Mouse (Mus musculus): ENCODE measurements around the gene BC107364. TPM values are rescaled to one million over a fixed set of nuclear protein-coding genes. Genes with fewer than 3 reads are reported as not detected.
A peak's percentile ranks its signal among the peaks of the same experiment; 100 is the strongest.
"Not testable (repeated sequence)": the region's sequence is repeated elsewhere in the genome, so short reads cannot be mapped to it uniquely, and the experiment has no call there.

BC107364 gene
- polyA plus RNA-seq, 1 experiment from 2014 or later, result not detected

DNA sequence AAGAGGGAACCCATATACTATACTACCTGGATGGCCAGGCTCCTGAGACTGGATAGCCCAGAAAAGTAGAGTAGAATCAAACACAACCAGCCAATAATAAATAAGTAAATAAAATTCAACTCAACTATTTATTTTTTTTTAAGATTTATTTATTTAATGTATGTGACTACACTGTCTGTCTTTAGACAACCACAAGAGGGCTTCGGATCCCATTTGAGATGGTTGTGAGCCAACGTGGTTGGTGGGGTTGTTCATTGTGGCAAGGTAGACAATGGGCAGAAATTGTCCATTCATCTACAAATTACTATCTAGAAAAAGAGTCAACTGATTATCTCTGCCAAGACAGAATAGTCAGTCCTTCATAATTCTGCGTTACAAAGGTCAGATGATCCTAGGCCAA lies 40.3 kb downstream of the BC107364 start:
- H3K4me1 ChIP-seq (replicated peaks; ENCODE audit: control insufficient read depth, insufficient read depth, low read length), result peaks cover 8% of the 10 kb centered on the region; the same call in 1 of the 2 replicates
- WGBS, result 74% methylated on average over 3 of the region's 3 CpGs
- peaks cover 34% of the 10 kb centered on the region for H3K27me3 ChIP-seq (replicated peaks; ENCODE audit: control insufficient read depth, insufficient read depth, low read length)
- H3K9ac ChIP-seq (replicated peaks; ENCODE audit: low read depth, low read length), result no peak overlapping the region
- H3K4me3 ChIP-seq (replicated peaks; ENCODE audit: low read length), result no peak overlapping the region
- no peaks in the 10 kb centered on the region for H3K36me3 ChIP-seq (ENCODE audit: control insufficient read depth, insufficient read depth)
- no peak for ATAC-seq
- H3K9me3 ChIP-seq (ENCODE audit: control insufficient read depth, low read length), result no peaks in the 10 kb centered on the region
- H3K27ac ChIP-seq (ENCODE audit: low read length), result no peak overlapping the region
- H3K4me2 ChIP-seq (ENCODE audit: low read length), result no peak overlapping the region

DNA sequence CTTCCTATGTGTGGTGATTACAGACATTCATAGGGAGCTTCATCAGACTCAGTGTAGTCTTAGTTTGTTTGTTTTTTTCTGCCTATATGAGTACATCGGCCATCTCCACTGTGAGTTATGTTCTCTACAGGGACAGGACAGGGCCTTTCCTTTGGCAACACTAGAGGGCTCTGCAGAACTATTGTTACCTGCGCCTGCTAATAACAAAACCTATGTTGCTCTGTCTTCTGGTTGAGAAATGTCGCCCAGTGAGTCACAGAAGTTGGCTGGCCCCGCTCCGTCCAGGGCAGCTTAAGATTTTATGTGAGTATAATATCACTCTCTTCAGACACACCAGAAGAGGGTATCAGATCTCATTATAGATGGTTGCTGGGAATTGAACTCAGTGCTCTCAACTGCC lies 41.1 kb downstream of the BC107364 start:
- Histone ChIP-seq H3K4me2 (ENCODE audit: low read length) (no peak overlapping the region), H3K36me3 (ENCODE audit: control insufficient read depth, insufficient read depth) (no peaks in the 10 kb centered on the region), H3K27me3 (replicated peaks; ENCODE audit: control insufficient read depth, insufficient read depth, low read length) (peaks cover 40% of the 10 kb centered on the region), H3K27ac (ENCODE audit: low read length) (no peak overlapping the region), H3K9ac (replicated peaks; ENCODE audit: low read depth, low read length) (no peak overlapping the region), H3K4me3 (replicated peaks; ENCODE audit: low read length) (no peak overlapping the region), H3K4me1 (replicated peaks; ENCODE audit: control insufficient read depth, insufficient read depth, low read length) (peaks cover 8% of the 10 kb centered on the region; the same call in 1 of the 2 replicates), H3K9me3 (ENCODE audit: control insufficient read depth, low read length) (no peaks in the 10 kb centered on the region)
- WGBS, result 85% methylated on average over 5 of the region's 5 CpGs
- ATAC-seq, result no peak

DNA sequence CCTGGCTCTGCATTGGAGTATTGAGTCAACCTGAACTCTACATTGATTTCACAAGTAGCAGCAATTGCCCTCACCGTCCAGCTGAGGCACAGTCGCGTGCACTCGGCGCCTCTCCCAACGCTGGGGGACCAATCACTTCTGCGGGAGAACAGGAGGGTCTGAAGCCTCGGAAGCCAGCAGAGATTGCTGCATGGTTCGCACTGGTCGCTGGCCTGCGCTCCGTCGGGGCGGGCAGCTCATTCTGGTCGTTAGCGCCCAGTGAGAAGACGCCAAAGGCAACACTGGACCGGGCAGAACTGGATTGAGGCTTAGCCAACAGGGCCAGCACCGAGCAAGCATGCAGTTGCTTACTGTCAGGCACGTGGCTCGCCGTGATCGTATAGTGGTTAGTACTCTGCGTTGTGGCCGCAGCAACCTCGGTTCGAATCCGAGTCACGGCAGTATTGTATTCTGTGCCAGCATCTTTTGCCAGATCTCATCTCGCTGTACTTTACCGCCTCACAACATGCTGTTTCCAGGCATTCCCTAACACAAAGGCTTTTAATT lies 42.3 kb downstream of the BC107364 start:
- H3K4me2 ChIP-seq (ENCODE audit: low read length), result no peak overlapping the region
- no peak overlapping the region for H3K27ac ChIP-seq (ENCODE audit: low read length)
- no peak overlapping the region for H3K4me3 ChIP-seq (replicated peaks; ENCODE audit: low read length)
- no peak overlapping the region for H3K9ac ChIP-seq (replicated peaks; ENCODE audit: low read depth, low read length)
- WGBS, result 7% methylated on average over 31 of the region's 31 CpGs
- H3K27me3 ChIP-seq (replicated peaks; ENCODE audit: control insufficient read depth, insufficient read depth, low read length), result peaks cover 51% of the 10 kb centered on the region
- ATAC-seq, result no peak
- no peaks in the 10 kb centered on the region for H3K9me3 ChIP-seq (ENCODE audit: control insufficient read depth, low read length)
- peaks cover 5% of the 10 kb centered on the region; the same call in 1 of the 2 replicates for H3K4me1 ChIP-seq (replicated peaks; ENCODE audit: control insufficient read depth, insufficient read depth, low read length)
- no peaks in the 10 kb centered on the region for H3K36me3 ChIP-seq (ENCODE audit: control insufficient read depth, insufficient read depth)

DNA sequence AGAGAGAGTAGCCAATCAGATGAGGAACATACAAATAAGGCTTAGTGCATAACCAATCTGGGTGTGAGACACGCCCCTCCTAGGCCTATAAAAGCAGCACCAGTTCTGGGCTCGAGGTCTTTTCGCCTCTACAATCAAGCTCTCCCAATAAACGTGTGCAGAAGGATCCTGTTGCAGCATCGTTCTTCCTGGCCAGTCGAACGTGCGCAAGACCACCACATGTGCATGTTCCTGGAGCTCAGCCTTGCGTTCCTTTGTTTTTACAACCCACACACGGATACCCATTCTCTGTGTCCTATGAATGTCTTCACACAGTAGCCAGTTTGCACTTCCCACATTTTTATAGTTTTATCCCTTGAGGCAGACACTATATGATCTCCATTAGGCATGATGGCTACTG lies 44.0 kb downstream of the BC107364 start:
- not testable (repeated sequence) for H3K4me3 ChIP-seq (replicated peaks; ENCODE audit: low read length); H3K9me3 ChIP-seq (ENCODE audit: control insufficient read depth, low read length); H3K27ac ChIP-seq (ENCODE audit: low read length); H3K4me2 ChIP-seq (ENCODE audit: low read length); H3K4me1 ChIP-seq (replicated peaks; ENCODE audit: control insufficient read depth, insufficient read depth, low read length); H3K36me3 ChIP-seq (ENCODE audit: control insufficient read depth, insufficient read depth); H3K9ac ChIP-seq (replicated peaks; ENCODE audit: low read depth, low read length); ATAC-seq
- 98% methylated on average over 7 of the region's 10 CpGs for WGBS
- peaks cover 67% of the 10 kb centered on the region for H3K27me3 ChIP-seq (replicated peaks; ENCODE audit: control insufficient read depth, insufficient read depth, low read length)

DNA sequence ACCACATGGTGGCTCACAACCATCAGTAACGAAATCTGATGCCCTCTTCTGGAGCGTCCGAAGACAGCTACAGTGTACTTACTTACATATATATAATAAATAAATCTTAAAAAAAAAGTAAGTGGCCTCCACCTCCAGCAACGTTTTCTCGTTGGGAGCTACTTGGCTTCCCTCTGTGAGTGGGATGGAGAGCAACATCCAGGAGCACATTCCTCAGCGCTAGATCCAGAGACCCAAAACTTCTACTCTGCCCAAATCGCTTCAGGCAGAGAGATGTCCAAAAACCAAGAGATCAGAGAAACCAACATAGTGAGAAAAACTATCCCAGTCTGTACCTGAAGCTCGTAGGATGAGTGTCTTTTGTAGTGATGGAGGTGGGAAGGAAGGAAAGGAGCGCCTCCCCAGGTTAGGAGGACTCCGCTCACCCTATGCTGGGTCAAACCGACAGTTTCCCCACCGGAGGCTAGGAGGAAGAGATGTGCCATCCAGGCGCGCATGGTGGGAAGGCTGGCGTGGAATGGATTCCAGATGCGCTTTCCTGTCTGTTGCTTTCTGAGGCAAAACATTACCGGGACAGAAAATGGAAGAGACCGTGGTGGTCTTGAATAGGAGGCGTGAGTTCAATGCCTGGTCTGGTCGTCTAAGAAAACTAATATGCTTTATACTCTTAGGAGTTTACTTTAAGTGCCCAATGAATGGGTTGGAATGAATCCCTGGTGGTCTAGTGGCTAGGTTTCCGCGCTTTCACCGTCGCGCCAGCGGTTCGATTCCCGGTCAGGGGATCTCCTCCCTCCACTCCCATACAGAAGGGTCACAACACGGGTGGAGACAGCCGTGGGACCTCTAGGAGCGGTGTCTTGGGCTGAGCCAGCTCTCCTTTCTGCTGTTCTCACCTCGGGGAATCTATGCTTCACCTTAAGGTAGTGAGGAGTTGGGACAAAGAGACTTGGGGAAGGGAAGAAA lies 46.3 kb downstream of the BC107364 start:
- Histone ChIP-seq H3K36me3 (ENCODE audit: control insufficient read depth, insufficient read depth) (no peaks in the 10 kb centered on the region), H3K27ac (ENCODE audit: low read length) (no peak overlapping the region), H3K4me1 (replicated peaks; ENCODE audit: control insufficient read depth, insufficient read depth, low read length) (peaks cover 8% of the 10 kb centered on the region), H3K9me3 (ENCODE audit: control insufficient read depth, low read length) (no peaks in the 10 kb centered on the region), H3K27me3 (replicated peaks; ENCODE audit: control insufficient read depth, insufficient read depth, low read length) (peaks cover 79% of the 10 kb centered on the region), H3K9ac (replicated peaks; ENCODE audit: low read depth, low read length) (no peak overlapping the region), H3K4me3 (replicated peaks; ENCODE audit: low read length) (no peak overlapping the region), H3K4me2 (ENCODE audit: low read length) (no peak overlapping the region)
- 67% methylated on average over 32 of the region's 32 CpGs for WGBS
- no peak for ATAC-seq

DNA sequence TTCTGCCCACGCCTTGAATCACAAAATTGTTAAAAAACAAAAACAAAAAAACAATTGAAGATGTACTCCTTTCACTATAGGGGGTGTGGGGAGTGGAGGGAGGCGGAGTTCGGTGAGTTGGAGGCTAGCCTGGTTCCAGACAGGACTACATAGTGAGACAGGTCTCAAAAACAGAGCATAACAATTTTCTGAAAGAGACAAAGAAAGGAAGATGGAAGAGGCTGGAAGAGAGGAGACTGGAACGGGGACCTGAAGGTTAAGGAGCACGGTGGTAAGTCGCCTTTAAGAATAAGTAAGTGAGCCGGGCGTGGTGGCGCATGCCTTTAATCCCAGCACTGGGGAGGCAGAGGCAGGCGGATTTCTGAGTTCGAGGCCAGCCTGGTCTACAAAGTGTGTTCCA lies 47.1 kb downstream of the BC107364 start:
- 31% methylated on average over 11 of the region's 11 CpGs for WGBS
- peaks cover 8% of the 10 kb centered on the region for H3K4me1 ChIP-seq (replicated peaks; ENCODE audit: control insufficient read depth, insufficient read depth, low read length)
- no peak overlapping the region for H3K4me3 ChIP-seq (replicated peaks; ENCODE audit: low read length)
- H3K9me3 ChIP-seq (ENCODE audit: control insufficient read depth, low read length), result no peaks in the 10 kb centered on the region
- H3K4me2 ChIP-seq (ENCODE audit: low read length), result no peak overlapping the region
- no peak overlapping the region for H3K9ac ChIP-seq (replicated peaks; ENCODE audit: low read depth, low read length)
- no peak for ATAC-seq
- no peak overlapping the region for H3K27ac ChIP-seq (ENCODE audit: low read length)
- no peaks in the 10 kb centered on the region for H3K36me3 ChIP-seq (ENCODE audit: control insufficient read depth, insufficient read depth)
- peaks cover 79% of the 10 kb centered on the region for H3K27me3 ChIP-seq (replicated peaks; ENCODE audit: control insufficient read depth, insufficient read depth, low read length)

DNA sequence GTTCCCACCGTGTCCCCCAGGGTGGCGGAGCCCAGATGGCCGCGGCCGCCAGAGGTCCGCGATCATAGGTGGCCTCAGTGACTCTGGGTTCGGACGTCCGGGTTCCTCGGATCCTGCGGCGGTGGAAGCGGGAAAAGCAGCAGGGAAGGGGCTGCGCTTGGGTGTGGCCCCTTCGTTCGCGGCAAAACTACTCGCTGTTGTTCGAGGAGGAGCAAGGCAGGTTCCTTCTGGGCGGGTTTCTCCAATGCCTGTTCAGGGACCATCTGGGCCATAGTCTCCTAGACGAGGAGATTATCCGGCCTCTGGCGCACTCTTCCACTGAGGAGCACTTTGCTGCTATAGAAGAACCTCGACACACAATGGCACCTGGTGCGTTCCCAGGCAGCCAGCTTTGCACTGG lies 47.7 kb downstream of the BC107364 start:
- H3K27ac ChIP-seq (ENCODE audit: low read length), result no peak overlapping the region
- H3K4me3 ChIP-seq (replicated peaks; ENCODE audit: low read length), result no peak overlapping the region
- H3K36me3 ChIP-seq (ENCODE audit: control insufficient read depth, insufficient read depth), result no peaks in the 10 kb centered on the region
- 1% methylated on average over 26 of the region's 26 CpGs for WGBS
- H3K27me3 ChIP-seq (replicated peaks; ENCODE audit: control insufficient read depth, insufficient read depth, low read length), result peaks cover 79% of the 10 kb centered on the region
- peaks cover 6% of the 10 kb centered on the region for H3K4me1 ChIP-seq (replicated peaks; ENCODE audit: control insufficient read depth, insufficient read depth, low read length)
- no peak overlapping the region for H3K9ac ChIP-seq (replicated peaks; ENCODE audit: low read depth, low read length)
- no peak overlapping the region for H3K4me2 ChIP-seq (ENCODE audit: low read length)
- no peaks in the 10 kb centered on the region for H3K9me3 ChIP-seq (ENCODE audit: control insufficient read depth, low read length)
- no peak for ATAC-seq

DNA sequence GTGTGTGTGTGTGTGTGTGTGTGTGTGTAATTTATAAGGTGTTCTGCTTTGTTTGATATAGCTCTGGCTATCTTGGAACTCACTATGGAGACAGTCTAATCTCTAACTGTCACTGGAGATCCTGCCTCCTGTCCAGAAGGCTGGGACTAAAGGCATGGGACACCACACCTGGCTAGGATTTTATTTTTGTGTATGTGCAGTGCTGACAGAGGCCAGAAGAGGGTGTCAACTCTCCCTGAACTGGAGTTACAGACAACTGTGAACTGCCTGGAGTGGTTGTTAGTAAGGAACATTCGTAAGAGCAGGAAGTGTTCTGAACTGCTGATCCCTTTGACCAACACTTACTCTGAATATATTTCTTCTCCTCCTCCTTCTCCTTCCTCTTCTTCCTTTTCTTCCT lies 49.1 kb downstream of the BC107364 start:
- no peak for ATAC-seq
- Histone ChIP-seq H3K27me3 (replicated peaks; ENCODE audit: control insufficient read depth, insufficient read depth, low read length) (peaks cover 82% of the 10 kb centered on the region), H3K4me2 (ENCODE audit: low read length) (no peak overlapping the region), H3K4me3 (replicated peaks; ENCODE audit: low read length) (no peak overlapping the region), H3K9ac (replicated peaks; ENCODE audit: low read depth, low read length) (no peak overlapping the region), H3K9me3 (ENCODE audit: control insufficient read depth, low read length) (no peaks in the 10 kb centered on the region), H3K4me1 (replicated peaks; ENCODE audit: control insufficient read depth, insufficient read depth, low read length) (peaks cover 6% of the 10 kb centered on the region), H3K36me3 (ENCODE audit: control insufficient read depth, insufficient read depth) (no peaks in the 10 kb centered on the region), H3K27ac (ENCODE audit: low read length) (no peak overlapping the region)
- 12% methylated on average over 1 of the region's 1 CpGs for WGBS

DNA sequence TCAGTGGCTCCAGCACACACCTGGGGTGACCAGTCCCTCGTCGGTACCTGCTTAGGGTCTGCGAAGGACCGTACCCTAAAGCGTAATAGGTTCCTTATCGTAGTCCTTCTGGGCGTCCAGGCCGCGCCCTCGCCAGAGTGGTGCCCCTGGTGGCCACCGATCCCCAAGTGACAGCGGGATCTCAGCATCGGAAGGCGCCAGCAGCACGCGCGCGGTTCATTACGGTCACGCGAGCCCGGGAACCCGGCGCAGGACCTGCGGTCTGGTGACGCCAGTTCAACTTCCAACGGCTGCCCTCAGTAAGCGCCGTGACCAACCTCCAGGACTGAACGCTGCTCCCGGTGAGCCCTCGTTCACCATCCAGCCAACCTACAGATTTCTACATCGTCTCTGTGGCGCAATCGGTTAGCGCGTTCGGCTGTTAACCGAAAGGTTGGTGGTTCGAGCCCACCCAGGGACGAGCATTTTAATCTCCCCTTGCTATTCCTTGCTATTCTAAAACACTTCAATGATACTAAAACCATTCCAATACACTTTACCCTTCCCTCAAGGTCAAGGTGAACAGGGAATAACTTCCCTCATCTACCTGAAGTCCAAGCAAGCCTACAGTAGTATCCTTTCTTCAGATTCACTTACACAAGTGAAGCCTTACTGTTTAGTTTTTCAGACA lies 50.1 kb downstream of the BC107364 start:
- no peaks in the 10 kb centered on the region for H3K9me3 ChIP-seq (ENCODE audit: control insufficient read depth, low read length)
- no peak for ATAC-seq
- H3K27ac ChIP-seq (ENCODE audit: low read length), result no peak overlapping the region
- WGBS, result under 1% methylated on average over 41 of the region's 41 CpGs
- H3K4me3 ChIP-seq (replicated peaks; ENCODE audit: low read length), result peak overlapping the region; percentile 22
- H3K27me3 ChIP-seq (replicated peaks; ENCODE audit: control insufficient read depth, insufficient read depth, low read length), result peaks cover 90% of the 10 kb centered on the region
- no peak overlapping the region for H3K9ac ChIP-seq (replicated peaks; ENCODE audit: low read depth, low read length)
- H3K4me1 ChIP-seq (replicated peaks; ENCODE audit: control insufficient read depth, insufficient read depth, low read length), result peaks cover 6% of the 10 kb centered on the region
- H3K36me3 ChIP-seq (ENCODE audit: control insufficient read depth, insufficient read depth), result no peaks in the 10 kb centered on the region
- H3K4me2 ChIP-seq (ENCODE audit: low read length), result peak overlapping the region; percentile 31

All from forebrain, embryonic 16.5 days (tissue).